Mouse (Mus musculus): ENCODE measurements around the gene 1110051M20Rik. TPM values are rescaled to one million over a fixed set of nuclear protein-coding genes. Genes with fewer than 3 reads are reported as not detected.

Gene 1110051M20Rik
- total and polyA plus RNA-seq, 3 experiments: 14.7 to 19.2 (median 14.9) TPM

- no peak for DNase-seq
Observed at GRCm38 (mm10) chr2:91421641-91422040, 22.9 kb downstream of the 1110051M20Rik start.

DNA sequence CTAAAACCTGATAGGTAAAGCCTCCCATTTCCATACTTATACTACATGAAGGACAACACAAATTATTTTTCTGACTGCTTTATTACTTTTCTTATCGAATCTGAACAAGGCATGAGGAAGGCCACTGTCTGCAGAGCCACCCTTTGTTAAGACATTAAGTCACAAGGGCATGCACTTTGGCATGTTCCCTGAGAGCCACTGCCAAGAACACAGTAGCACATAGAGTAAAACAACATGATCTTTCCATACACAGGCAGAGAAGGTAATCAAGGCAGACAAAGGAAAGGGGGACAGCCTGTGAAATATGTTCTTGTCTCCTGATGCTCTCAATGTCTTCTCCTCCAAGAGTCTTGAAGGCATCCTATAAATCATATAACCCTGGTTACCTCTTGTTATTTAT is 30.7 kb downstream of the 1110051M20Rik start:
- peak; percentile 23 for DNase-seq

DNA sequence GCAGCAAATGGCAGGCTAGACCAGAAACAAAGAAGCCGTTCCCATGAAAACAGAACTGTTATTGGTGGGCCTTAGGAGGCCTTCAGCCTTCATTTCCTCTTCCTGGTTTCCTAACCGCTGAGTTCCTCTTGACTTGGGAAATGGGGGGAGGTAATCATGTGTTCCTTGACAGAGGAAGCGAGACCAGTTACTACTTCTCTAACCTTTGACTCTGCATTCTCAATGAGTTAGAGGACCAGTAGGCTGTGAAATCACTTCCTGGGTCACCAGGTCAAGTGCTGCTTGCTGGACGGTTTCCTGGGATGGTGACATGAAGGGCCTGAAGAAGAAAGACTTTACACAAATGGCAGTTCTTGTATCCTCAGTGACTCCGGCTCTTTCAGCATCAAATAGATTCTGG is 32.1 kb downstream of the 1110051M20Rik start:
- no peak for DNase-seq

DNA sequence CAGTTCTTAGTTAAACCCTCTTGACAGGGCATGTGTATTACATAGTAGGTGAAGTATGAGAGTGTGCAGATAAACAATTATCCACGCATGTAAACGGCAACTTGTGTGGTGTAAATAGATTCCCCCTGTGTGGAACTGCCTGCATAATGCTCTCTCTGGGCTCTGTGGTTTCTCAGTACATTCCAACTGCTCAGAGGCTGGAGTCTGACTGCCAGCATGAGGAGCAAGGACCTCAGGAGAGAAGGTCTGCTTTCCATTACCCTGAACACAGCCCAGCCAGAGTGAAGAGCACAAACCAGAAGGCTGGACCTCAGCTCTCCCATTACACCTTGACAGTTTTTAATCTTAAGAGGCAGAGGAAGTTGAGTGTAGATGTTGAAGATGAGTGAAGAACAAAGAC is 33.0 kb downstream of the 1110051M20Rik start:
- no peak for DNase-seq

- DNase-seq: no peak
Observed at GRCm38 (mm10) chr2:91408031-91408430, 36.5 kb downstream of the 1110051M20Rik start.

DNA sequence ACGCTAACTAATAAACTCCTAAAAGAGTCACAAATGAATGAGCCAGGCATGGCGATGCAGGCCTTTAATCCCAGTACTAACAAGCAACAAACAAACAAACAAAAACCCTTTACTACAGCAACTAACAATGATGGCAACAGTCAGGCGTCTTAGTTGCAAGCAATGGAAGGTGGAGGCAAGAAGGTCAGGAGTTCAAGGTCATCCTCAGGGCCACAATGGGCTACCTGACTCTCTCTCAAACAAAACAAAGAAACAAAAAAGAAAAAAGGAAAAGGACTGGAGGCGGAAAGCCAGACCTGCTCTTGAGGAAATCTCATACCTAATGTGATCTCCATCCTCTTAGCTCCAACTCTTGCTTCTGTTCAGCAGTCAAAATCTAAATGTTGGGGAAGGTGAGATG is 39.4 kb downstream of the 1110051M20Rik start:
- no peak for DNase-seq

GRCm38 (mm10) chr2:91399727-91400126 is 44.8 kb downstream of the 1110051M20Rik start:
- no peak for DNase-seq

- no peak for DNase-seq
Observed at GRCm38 (mm10) chr2:91399168-91399567, 45.3 kb downstream of the 1110051M20Rik start.

DNA sequence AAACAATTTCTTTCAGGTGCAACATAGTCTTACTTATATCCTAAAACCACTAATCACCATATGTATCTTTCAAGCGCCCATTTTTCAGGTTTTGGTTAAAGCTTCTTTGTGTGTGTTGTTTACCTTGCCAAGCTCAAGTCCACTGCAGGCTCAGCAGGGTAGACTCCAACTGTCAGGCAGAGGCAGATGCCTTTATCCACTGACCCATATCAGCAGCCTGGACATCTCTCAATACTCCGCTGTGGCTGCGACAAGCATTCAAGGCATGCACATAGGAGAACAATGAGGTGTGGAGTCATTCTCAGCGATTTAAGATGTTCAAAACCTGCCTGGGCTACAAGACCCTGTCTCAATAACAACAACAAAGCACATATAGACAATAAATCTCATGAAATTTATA is 50.4 kb downstream of the 1110051M20Rik start:
- no peak for DNase-seq

DNA sequence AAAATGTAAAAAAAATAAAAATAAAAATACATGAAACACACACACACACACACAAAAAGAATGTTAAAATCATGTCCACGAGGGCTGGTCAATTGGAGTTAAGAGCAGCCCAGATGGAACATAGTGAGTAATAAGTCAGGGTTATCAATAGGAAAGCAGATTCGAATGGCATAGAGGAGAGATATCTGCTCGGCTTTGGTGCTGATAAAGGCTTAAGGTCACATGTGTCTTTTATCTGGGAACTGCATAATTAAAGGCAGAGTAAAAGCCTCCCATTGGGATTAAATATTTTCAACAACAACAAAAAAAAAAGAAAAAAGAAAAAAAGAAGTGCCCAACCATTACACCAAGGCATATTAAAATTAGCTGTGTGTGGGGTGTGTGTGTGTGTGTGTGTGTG is 55.8 kb downstream of the 1110051M20Rik start:
- no peak for DNase-seq

GRCm38 (mm10) chr2:91388281-91388680 is 56.2 kb downstream of the 1110051M20Rik start:
- no peak for DNase-seq

DNA sequence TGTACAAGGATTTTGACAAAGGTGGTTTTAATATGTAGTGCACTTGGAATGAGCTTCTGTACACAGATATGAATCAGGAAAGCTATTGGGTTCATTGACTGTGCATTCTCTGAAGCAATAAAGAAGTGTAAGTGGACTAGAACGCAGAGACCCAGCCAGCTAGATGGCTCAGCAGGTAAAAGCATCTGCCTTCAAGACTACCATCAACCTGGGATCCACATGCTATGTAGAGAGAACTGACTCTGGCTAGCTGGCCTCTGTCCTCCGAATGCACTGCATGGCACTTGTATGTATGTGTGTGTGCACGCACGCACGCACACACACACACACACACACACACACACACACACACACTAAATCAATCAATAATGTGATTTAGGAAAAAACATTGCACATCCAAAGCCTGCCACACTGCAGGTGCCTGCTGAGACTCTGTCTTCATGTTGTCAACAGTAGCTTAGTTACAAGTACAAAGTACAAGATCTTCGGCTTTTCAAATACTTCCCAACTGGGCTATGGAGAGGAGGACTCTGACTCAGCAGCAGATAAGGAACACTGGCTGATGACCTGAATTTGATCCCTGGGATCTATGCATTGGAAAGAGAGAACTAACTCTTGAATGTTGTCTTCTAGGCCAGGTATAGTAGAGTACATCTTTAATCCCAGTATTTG is 57.1 kb downstream of the 1110051M20Rik start:
- no peak for DNase-seq

DNA sequence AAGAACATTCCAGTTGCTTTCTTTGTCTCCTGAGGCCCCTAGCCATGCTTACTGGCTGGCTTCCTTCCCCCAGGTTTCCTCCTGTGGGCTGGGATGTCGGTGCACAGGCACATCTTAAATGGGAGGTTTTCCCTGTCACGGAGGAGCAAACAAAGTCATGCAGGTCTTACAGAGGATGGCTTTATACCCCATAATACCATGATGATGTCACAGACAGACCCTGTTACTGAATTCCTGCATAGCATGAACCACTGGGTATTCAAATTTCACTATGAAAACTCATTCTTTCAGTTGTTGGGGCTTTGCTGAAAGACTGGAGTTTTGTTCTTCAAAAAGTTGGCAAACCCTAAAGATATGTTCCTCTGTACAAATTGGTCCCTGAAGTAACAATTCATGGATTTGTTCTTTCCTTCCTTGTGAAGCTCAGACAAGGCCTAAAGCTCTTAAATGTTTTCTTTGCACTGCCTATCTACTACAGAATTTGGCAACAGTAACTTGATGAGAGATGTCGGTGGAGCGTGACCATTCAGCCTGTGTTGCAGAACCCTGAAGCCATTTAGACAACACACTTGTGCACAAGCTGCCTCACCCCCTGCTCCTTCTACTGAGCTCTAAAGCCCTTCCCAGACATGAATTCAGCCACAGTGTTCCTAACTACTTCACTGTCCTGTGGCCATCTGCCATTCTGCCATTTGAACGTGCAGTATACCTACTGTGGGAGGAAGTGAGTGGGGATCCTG is 57.8 kb downstream of the 1110051M20Rik start:
- DNase-seq: no peak

GRCm38 (mm10) chr2:91383294-91383693 is 61.2 kb downstream of the 1110051M20Rik start:
- no peak for DNase-seq

DNA sequence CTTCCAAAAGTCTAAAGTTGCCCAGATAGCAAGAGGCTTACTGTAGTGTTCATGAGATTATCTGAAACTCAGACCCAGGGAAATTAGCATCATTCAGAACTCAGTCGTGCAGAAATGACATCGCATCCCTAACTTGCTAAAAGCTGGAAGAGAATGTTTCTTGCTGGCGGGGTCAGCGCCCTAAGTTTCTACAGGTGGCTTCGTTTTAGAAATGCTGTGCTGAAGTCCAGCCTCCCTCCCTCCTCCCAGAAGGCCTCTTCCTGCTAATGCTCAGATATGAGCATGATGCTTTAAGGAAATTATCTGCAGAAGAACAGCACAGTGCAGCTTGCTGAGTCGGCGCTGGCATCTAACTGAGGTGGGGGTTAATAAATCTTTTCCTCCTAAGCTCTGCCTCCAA is 67.5 kb downstream of the 1110051M20Rik start:
- DNase-seq: no peak

DNA sequence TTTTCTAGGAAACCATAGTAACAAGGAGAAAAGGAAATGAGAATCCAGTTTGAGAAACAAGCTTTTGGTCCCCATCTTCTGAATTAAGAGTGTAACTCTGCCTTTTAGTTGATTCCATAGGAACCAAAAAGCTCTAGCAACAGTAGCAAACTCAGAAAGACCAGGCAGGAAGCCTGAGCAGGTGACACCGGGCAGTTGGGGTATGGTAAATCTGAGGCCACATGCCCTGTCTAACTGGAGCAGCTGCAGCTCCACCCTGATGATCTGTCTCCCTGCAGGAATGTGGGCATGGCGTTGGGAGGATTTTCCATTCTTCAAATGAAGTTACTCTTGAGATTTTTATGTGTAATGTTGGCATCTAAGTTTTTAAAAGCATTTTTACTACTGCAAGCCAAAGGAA is 74.2 kb downstream of the 1110051M20Rik start:
- DNase-seq: no peak

GRCm38 (mm10) chr2:91363272-91363671 is 81.2 kb downstream of the 1110051M20Rik start:
- DNase-seq: no peak

GRCm38 (mm10) chr2:91361068-91361528 is 83.4 kb downstream of the 1110051M20Rik start:
- no peak for DNase-seq

GRCm38 (mm10) chr2:91355767-91356166 is 88.7 kb downstream of the 1110051M20Rik start:
- no peak for DNase-seq

DNA sequence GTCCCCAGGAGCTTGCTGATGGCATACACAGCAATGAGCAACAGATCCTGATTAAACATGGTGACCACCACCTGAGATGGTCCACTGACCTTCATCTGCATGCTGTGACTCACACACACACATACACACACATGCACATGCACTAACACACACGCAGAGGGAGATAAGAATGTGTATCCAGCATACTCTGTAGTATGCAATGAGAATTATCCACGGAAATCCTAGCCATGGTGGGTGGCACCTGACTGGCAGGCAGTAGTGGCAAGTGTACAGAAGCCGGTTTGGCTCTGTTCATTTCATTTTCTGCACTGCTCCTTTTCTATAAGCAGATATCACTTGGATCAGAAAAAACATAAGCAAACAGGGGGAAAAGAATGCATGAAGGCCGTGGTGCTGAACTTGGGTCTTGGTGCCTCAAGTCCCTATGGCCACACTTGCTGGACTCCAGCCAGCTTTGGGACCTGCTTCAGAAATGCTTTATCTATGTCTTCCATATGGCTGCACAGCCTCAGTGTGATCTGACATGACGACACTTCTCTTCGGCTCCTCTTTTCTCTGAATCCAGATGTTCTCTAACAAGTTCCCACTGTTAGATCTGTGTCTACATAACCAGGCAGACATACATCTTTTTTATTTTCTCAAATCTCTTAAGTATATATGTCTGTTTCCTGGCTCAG is 89.6 kb downstream of the 1110051M20Rik start:
- DNase-seq: no peak

- DNase-seq: no peak
Observed at GRCm38 (mm10) chr2:91353854-91354253, 90.7 kb downstream of the 1110051M20Rik start.

DNA sequence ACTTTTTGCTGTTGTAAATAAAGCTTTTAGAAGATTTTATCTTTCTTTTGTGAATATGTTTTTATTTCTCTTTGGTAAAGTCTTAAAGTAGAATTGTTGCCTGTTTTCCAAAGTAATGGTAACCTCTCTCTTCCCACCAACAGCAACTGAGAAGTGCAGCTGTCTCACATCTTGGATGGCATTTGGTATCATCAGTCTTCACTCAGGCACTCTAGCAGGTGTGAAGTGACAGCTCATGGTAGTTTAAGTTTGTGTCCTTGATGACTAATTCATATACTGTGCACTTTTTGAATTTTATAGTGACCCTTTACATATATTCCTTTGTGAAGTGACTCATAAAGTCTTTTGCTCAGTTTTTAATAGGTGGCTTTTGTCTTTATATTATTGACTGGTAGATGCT is 92.7 kb downstream of the 1110051M20Rik start:
- DNase-seq: no peak

DNA sequence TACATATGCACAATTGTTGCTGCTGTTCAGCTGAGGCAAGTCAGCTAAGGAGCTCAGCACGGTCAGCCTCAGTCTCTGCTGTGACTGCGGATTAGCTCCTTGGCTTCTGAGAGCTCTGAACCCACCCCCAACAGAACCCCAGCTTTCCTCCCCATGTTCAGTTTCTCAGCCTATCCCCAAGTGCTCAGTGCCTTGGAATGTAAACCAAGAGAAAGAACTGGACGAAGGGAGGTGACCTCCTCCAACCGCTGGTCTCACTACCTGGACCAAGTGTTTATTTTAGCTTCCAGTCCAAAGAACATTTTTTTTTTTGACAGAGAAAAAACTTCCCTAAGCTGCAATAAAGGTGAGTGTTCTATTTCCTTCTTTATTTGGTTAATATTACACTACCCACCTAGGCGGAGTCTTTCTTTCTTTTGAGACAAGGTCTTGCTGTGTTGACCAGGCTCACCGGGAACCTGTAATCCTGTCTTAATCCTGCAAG is 94.5 kb downstream of the 1110051M20Rik start:
- DNase-seq: no peak

Measured in adrenal gland, adult 2 months (tissue).